Mouse (Mus musculus): Measurements from ENCODE around the gene Tex2. TPM values are rescaled to one million over a fixed set of nuclear protein-coding genes. Genes with fewer than 3 reads are reported as not detected.
"Not testable (repeated sequence)": the region's sequence is repeated elsewhere in the genome, so short reads cannot be mapped to it uniquely, and the experiment has no call there.

Gene Tex2
- polyA plus RNA-seq, 1 experiment from 2014 or later: 12.3 TPM

- Histone ChIP-seq H3K9ac (ENCODE audit: low read depth, low read length) (peak overlapping the region; percentile 99), H3K27ac (ENCODE audit: low read depth, low read length) (peak overlapping the region; percentile 95), H3K4me1 (ENCODE audit: control insufficient read depth, insufficient read depth, low read length) (no peaks in the 10 kb centered on the region; the same call in 1 of the 2 replicates), H3K36me3 (ENCODE audit: control insufficient read depth, insufficient read depth, low read length) (no peaks in the 10 kb centered on the region), H3K4me3 (ENCODE audit: low read depth, low read length) (peak overlapping the region; percentile 78), H3K9me3 (replicated peaks; ENCODE audit: control insufficient read depth, low read length) (no peaks in the 10 kb centered on the region), H3K4me2 (peak overlapping the region; percentile 84), H3K27me3 (ENCODE audit: control insufficient read depth, insufficient read depth, low read length) (no peaks in the 10 kb centered on the region)
- peak; percentile 91 for ATAC-seq (replicated peaks; ENCODE audit: insufficient number of reproducible peaks, low FRiP score, low TSS enrichment)
- WGBS (ENCODE audit: insufficient replicate concordance): under 1% methylated on average over 53 of the region's 55 CpGs
These were observed 112.6 kb downstream of the Tex2 start for GRCm38 (mm10) chr11:106500393-106501307.

GRCm38 (mm10) chr11:106498739-106499379 lies 114.4 kb downstream of the Tex2 start:
- H3K4me3 ChIP-seq (ENCODE audit: low read depth, low read length): no peak overlapping the region
- no peak overlapping the region for H3K27ac ChIP-seq (ENCODE audit: low read depth, low read length)
- no peak overlapping the region for H3K4me2 ChIP-seq
- H3K4me1 ChIP-seq (ENCODE audit: control insufficient read depth, insufficient read depth, low read length): no peaks in the 10 kb centered on the region; the same call in 1 of the 2 replicates
- WGBS (ENCODE audit: insufficient replicate concordance): 23% methylated on average over 4 of the region's 4 CpGs
- H3K9me3 ChIP-seq (replicated peaks; ENCODE audit: control insufficient read depth, low read length): no peaks in the 10 kb centered on the region
- no peaks in the 10 kb centered on the region for H3K36me3 ChIP-seq (ENCODE audit: control insufficient read depth, insufficient read depth, low read length)
- ATAC-seq (replicated peaks; ENCODE audit: insufficient number of reproducible peaks, low FRiP score, low TSS enrichment): no peak
- no peaks in the 10 kb centered on the region for H3K27me3 ChIP-seq (ENCODE audit: control insufficient read depth, insufficient read depth, low read length)
- H3K9ac ChIP-seq (ENCODE audit: low read depth, low read length): no peak overlapping the region

DNA sequence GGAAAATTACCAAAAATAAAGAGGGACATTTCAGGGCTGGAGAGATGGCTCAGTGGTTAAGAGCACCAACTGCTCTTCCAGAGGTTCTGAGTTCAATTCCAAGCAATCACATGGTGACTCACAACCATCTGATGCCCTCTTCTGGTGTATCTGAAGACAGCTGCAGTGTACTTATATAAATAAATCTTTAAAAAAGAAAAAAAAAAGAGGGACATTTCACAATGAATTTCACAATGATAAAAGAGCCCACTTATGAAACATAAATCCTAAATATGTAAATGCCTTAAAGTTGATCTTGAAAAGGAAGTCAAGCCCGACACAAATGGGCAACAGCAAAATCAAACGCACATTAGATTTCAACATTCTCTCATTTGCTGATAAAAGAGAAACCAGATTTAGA lies 115.3 kb downstream of the Tex2 start:
- no peak for ATAC-seq (replicated peaks; ENCODE audit: insufficient number of reproducible peaks, low FRiP score, low TSS enrichment)
- no peaks in the 10 kb centered on the region for H3K27me3 ChIP-seq (ENCODE audit: control insufficient read depth, insufficient read depth, low read length)
- 91% methylated on average over 2 of the region's 2 CpGs for WGBS (ENCODE audit: insufficient replicate concordance)
- H3K4me2 ChIP-seq: no peak overlapping the region
- no peak overlapping the region for H3K27ac ChIP-seq (ENCODE audit: low read depth, low read length)
- no peaks in the 10 kb centered on the region; the same call in 1 of the 2 replicates for H3K4me1 ChIP-seq (ENCODE audit: control insufficient read depth, insufficient read depth, low read length)
- no peak overlapping the region for H3K4me3 ChIP-seq (ENCODE audit: low read depth, low read length)
- H3K9ac ChIP-seq (ENCODE audit: low read depth, low read length): no peak overlapping the region
- H3K36me3 ChIP-seq (ENCODE audit: control insufficient read depth, insufficient read depth, low read length): no peaks in the 10 kb centered on the region
- H3K9me3 ChIP-seq (replicated peaks; ENCODE audit: control insufficient read depth, low read length): no peaks in the 10 kb centered on the region

GRCm38 (mm10) chr11:106497009-106497408 lies 116.2 kb downstream of the Tex2 start:
- not testable (repeated sequence) for H3K27me3 ChIP-seq (ENCODE audit: control insufficient read depth, insufficient read depth, low read length); H3K36me3 ChIP-seq (ENCODE audit: control insufficient read depth, insufficient read depth, low read length); H3K4me3 ChIP-seq (ENCODE audit: low read depth, low read length); H3K9ac ChIP-seq (ENCODE audit: low read depth, low read length); H3K27ac ChIP-seq (ENCODE audit: low read depth, low read length); H3K4me1 ChIP-seq (ENCODE audit: control insufficient read depth, insufficient read depth, low read length); ATAC-seq (replicated peaks; ENCODE audit: insufficient number of reproducible peaks, low FRiP score, low TSS enrichment); H3K4me2 ChIP-seq; H3K9me3 ChIP-seq (replicated peaks; ENCODE audit: control insufficient read depth, low read length)
- WGBS (ENCODE audit: insufficient replicate concordance): 82% methylated on average over 2 of the region's 2 CpGs

DNA sequence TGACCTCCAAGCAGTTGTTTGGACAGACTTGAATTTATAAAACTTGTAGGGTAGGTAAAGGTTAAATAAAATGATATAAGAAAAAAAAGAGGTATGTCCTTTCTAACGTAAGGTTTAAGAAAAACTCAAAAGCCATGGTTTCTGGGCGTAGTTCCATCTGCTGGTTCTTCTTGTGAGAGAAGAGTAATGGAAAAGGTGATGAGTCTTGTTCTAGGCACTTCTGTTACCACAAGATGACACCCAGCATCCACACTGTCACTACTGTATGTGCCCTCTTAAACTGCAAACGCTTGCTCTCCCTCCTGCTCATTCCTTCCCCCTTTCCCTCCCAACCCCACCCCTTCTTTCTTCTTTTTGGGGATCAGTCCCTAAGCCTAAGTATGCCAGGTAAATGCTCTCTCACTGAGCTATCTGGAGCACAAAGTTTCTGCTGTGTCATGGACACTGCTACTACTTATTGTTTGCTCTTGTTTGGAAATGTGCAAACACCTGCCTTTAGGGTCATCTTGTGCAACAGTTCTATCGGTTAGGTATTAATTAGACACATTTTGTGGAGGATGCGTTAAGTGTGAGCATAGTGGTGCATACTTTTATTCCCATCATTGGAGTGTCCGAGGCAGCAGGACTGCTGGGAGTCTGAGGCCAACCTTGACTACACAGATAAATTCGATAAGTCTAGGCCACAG lies 120.1 kb downstream of the Tex2 start:
- H3K4me1 ChIP-seq (ENCODE audit: control insufficient read depth, insufficient read depth, low read length): no peaks in the 10 kb centered on the region
- H3K4me3 ChIP-seq (ENCODE audit: low read depth, low read length): no peak overlapping the region
- no peaks in the 10 kb centered on the region for H3K9me3 ChIP-seq (replicated peaks; ENCODE audit: control insufficient read depth, low read length)
- H3K9ac ChIP-seq (ENCODE audit: low read depth, low read length): no peak overlapping the region
- H3K27ac ChIP-seq (ENCODE audit: low read depth, low read length): no peak overlapping the region
- no peak overlapping the region for H3K4me2 ChIP-seq
- ATAC-seq (replicated peaks; ENCODE audit: insufficient number of reproducible peaks, low FRiP score, low TSS enrichment): no peak
- H3K36me3 ChIP-seq (ENCODE audit: control insufficient read depth, insufficient read depth, low read length): no peaks in the 10 kb centered on the region
- 71% methylated on average over 7 of the region's 7 CpGs for WGBS (ENCODE audit: insufficient replicate concordance)
- H3K27me3 ChIP-seq (ENCODE audit: control insufficient read depth, insufficient read depth, low read length): no peaks in the 10 kb centered on the region

GRCm38 (mm10) chr11:106491393-106491792 lies 121.8 kb downstream of the Tex2 start:
- Histone ChIP-seq H3K4me3 (ENCODE audit: low read depth, low read length) (no peak overlapping the region), H3K27ac (ENCODE audit: low read depth, low read length) (no peak overlapping the region), H3K9ac (ENCODE audit: low read depth, low read length) (no peak overlapping the region), H3K4me1 (ENCODE audit: control insufficient read depth, insufficient read depth, low read length) (no peaks in the 10 kb centered on the region), H3K9me3 (replicated peaks; ENCODE audit: control insufficient read depth, low read length) (no peaks in the 10 kb centered on the region), H3K36me3 (ENCODE audit: control insufficient read depth, insufficient read depth, low read length) (no peaks in the 10 kb centered on the region), H3K27me3 (ENCODE audit: control insufficient read depth, insufficient read depth, low read length) (no peaks in the 10 kb centered on the region), H3K4me2 (no peak overlapping the region)
- WGBS (ENCODE audit: insufficient replicate concordance): 3% methylated on average over 3 of the region's 3 CpGs
- no peak for ATAC-seq (replicated peaks; ENCODE audit: insufficient number of reproducible peaks, low FRiP score, low TSS enrichment)

GRCm38 (mm10) chr11:106490600-106490999 lies 122.6 kb downstream of the Tex2 start:
- H3K27ac ChIP-seq (ENCODE audit: low read depth, low read length); H3K4me3 ChIP-seq (ENCODE audit: low read depth, low read length); H3K27me3 ChIP-seq (ENCODE audit: control insufficient read depth, insufficient read depth, low read length); H3K9ac ChIP-seq (ENCODE audit: low read depth, low read length); ATAC-seq (replicated peaks; ENCODE audit: insufficient number of reproducible peaks, low FRiP score, low TSS enrichment); H3K9me3 ChIP-seq (replicated peaks; ENCODE audit: control insufficient read depth, low read length); H3K4me1 ChIP-seq (ENCODE audit: control insufficient read depth, insufficient read depth, low read length); H3K4me2 ChIP-seq; H3K36me3 ChIP-seq (ENCODE audit: control insufficient read depth, insufficient read depth, low read length): not testable (repeated sequence)
- 83% methylated on average over 6 of the region's 6 CpGs for WGBS (ENCODE audit: insufficient replicate concordance)

DNA sequence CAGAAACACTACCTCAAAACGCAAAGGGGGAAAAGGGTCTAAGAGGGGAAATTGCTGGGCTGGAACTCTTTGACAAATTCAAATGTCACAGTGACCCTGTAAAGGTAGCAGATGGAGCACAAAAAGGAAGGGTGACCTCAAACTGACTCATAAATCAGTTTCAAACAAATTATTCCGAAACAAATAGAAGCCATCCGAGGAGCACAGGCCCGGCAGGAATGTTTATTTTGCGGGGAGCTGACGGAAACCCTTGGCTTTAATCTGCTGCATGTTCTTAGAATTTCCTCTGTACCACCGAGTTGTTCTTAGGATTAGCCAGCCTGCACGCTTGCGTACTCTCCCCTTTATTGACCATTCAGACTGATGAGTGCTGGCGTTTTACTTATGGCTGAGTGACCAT lies 123.2 kb downstream of the Tex2 start:
- H3K27me3 ChIP-seq (ENCODE audit: control insufficient read depth, insufficient read depth, low read length): no peaks in the 10 kb centered on the region
- WGBS (ENCODE audit: insufficient replicate concordance): 62% methylated on average over 10 of the region's 10 CpGs
- ATAC-seq (replicated peaks; ENCODE audit: insufficient number of reproducible peaks, low FRiP score, low TSS enrichment): no peak
- H3K27ac ChIP-seq (ENCODE audit: low read depth, low read length): no peak overlapping the region
- no peak overlapping the region for H3K9ac ChIP-seq (ENCODE audit: low read depth, low read length)
- H3K4me3 ChIP-seq (ENCODE audit: low read depth, low read length): no peak overlapping the region
- no peak overlapping the region for H3K4me2 ChIP-seq
- H3K9me3 ChIP-seq (replicated peaks; ENCODE audit: control insufficient read depth, low read length): no peaks in the 10 kb centered on the region
- H3K36me3 ChIP-seq (ENCODE audit: control insufficient read depth, insufficient read depth, low read length): no peaks in the 10 kb centered on the region
- H3K4me1 ChIP-seq (ENCODE audit: control insufficient read depth, insufficient read depth, low read length): no peaks in the 10 kb centered on the region

Measured in heart, embryonic 11.5 days (tissue).